Mouse (Mus musculus) heart, postnatal 0 days (tissue): ENCODE results near the gene Cnnm2. TPM values are rescaled to one million over a fixed set of nuclear protein-coding genes. Genes with fewer than 3 reads are reported as not detected.
"Not testable (repeated sequence)": the region's sequence is repeated elsewhere in the genome, so short reads cannot be mapped to it uniquely, and the experiment has no call there.

Experiments used
- ATAC-seq: fragments of 200-750 bp; cut with Nextera tagmentation; 2 replicates; pipeline ENCODE4 v1.8.0; 2017; ENCODE audit warnings: low read depth, moderate number of reproducible peaks, moderate library complexity; ENCODE audit not compliant: insufficient read depth
- DNase-seq: peaks from one replicate; pipeline ENCODE4 v3.0.0-alpha.2; 2016; ENCODE audit warnings: low spot score
- H3K27ac ChIP-seq: fragments of 300-500 bp; sonication (generic); 2 replicates; pipeline ENCODE4 v1.5.1; 2014; ENCODE audit warnings: low read depth, mild to moderate bottlenecking
- H3K27me3 ChIP-seq: fragments of 300-500 bp; sonication (generic); 2 replicates; pipeline ENCODE4 v1.6.1; 2014; ENCODE audit warnings: low read length, mixed read lengths; ENCODE audit not compliant: control insufficient read depth, insufficient read depth
- H3K36me3 ChIP-seq: fragments of 300-500 bp; sonication (generic); replicated peaks from 2 replicates; pipeline ENCODE4 v1.6.1; 2014; ENCODE audit warnings: low read length, mixed read lengths; ENCODE audit not compliant: control insufficient read depth, insufficient read depth
- H3K4me1 ChIP-seq: fragments of 300-500 bp; sonication (generic); 2 replicates; pipeline ENCODE4 v1.6.1; 2014; ENCODE audit warnings: antibody characterized with exemption; ENCODE audit not compliant: control insufficient read depth, insufficient read depth
- H3K4me2 ChIP-seq: fragments of 300-500 bp; sonication (generic); 2 replicates; pipeline ENCODE4 v1.6.1; 2014; ENCODE audit warnings: low read depth, mild to moderate bottlenecking, low read length, moderate library complexity
- H3K4me3 ChIP-seq: fragments of 300-500 bp; sonication (generic); 2 replicates; pipeline ENCODE4 v1.5.1; 2014; ENCODE audit warnings: low read depth, low read length
- H3K9ac ChIP-seq: fragments of 300-500 bp; sonication (generic); replicated peaks from 2 replicates; pipeline ENCODE4 v1.6.1; 2014; ENCODE audit warnings: low read depth, low read length, mixed read lengths
- H3K9me3 ChIP-seq: fragments of 300-500 bp; sonication (generic); replicated peaks from 2 replicates; pipeline ENCODE4 v1.6.1; 2016; ENCODE audit warnings: low read length; ENCODE audit not compliant: control insufficient read depth
- CTCF ChIP-seq: IDR thresholded peaks from 2 replicates; pipeline ENCODE4 v1.5.1; 2016; ENCODE audit warnings: antibody characterized with exemption, control low read depth, low read depth
- EP300 ChIP-seq: IDR thresholded peaks from 2 replicates; pipeline ENCODE4 v1.6.1; 2016; ENCODE audit warnings: antibody characterized with exemption, low read depth
- WGBS: fragments of 180-500 bp; shearing (Covaris S2); extraction: QIAGEN DNeasy Blood & Tissue Kit; methylation state at CpG from one replicate; pipeline ENCODE4 v1.1.7; 2014; 5-methylcytosine and 5-hydroxymethylcytosine counted together
- polyA plus RNA-seq: library from polyadenylated mRNA; unstranded; fragments of >200 nt; fragmentation: Nextera tagmentation; extraction: Ambion mirVana; gene quantifications from 2 replicates; pipeline ENCODE4 v1.2.1, GENCODE M21; 2015
- total RNA-seq: library from RNA; depleted of rRNA; stranded (reverse); fragments of >200 nt; gene quantifications from 2 replicates; pipeline ENCODE4 v1.2.3, GENCODE M21; 2014; ENCODE audit warnings: low replicate concordance

Cnnm2 gene
- total and polyA plus RNA-seq, 2 experiments from 2014 or later: 1.8 to 15.0 TPM

DNA sequence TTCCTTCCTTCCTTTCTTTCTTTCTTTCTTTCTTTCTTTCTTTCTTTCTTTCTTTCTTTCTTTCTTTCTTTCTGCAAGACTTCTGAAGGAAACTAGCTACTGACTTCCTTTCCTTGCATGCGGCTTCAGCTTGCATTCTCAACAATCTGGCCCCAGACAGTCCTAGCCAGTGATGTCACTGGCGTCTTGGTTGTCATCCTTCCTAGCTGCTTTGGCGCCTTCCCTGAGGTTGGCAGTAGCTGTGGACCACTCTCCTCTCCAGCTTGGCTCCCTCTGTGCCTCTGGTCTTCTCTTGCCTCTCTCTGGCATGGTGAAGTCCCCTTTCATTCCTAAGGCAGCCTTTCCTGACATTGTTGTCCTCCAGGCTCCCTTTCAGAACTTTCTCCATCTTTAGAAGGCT is 15.5 kb downstream of the Cnnm2 start:
- Histone ChIP-seq H3K27me3 (no peaks in the 10 kb centered on the region), H3K9ac (no peak overlapping the region), H3K4me3 (no peak overlapping the region), H3K27ac (no peak overlapping the region), H3K4me2 (no peak overlapping the region), H3K36me3 (no peaks in the 10 kb centered on the region), H3K4me1 (no peaks in the 10 kb centered on the region), H3K9me3 (no peaks in the 10 kb centered on the region)
- no peak for ATAC-seq
- TF ChIP-seq CTCF (no peak), EP300 (no peak)
- WGBS: 85% methylated on average over 3 of the region's 3 CpGs
- DNase-seq: no peak

DNA sequence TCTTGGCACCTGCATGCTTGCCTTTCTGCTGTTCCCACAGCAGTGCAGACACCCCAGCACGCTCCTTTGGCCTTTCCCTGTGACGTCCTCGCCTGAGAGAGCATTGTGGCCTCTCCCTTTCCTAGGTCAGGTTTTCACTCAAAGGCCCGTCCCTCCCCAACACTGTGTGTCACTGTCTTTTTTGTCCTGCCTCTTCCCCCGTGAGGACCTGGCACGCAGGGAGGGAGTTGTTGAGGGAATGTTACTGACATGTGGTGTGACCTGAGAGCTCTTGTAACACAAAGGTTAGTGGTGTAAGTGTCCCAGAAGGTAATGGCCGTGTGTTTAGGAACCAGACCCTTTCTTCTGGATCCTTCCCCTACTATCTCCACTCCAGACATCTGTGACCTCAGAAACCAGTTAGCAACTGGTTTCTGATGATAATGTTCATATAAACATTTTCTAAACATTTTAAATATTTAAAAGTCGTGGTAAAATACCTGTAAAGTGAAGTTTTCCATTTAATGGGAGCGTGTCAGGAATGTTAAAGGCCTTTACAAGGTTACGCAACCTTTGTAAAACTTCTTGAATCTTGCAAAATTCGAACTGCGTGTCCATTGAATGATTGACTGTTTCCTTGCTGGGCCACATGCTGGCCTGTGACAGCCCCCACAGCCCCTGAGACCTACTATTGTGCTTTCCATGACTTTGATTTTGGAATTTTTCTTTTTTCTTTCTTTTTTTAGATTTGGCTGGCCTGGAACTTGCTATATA is 16.7 kb downstream of the Cnnm2 start:
- DNase-seq (no peak), ATAC-seq (no peak)
- H3K9ac ChIP-seq: no peak overlapping the region
- H3K27ac ChIP-seq: no peak overlapping the region
- 73% methylated on average over 12 of the region's 12 CpGs for WGBS
- H3K4me3 ChIP-seq: no peak overlapping the region
- TF ChIP-seq EP300 (no peak), CTCF (no peak)
- no peaks in the 10 kb centered on the region for H3K4me1 ChIP-seq
- H3K27me3 ChIP-seq: no peaks in the 10 kb centered on the region
- no peaks in the 10 kb centered on the region for H3K36me3 ChIP-seq
- no peaks in the 10 kb centered on the region for H3K9me3 ChIP-seq
- H3K4me2 ChIP-seq: no peak overlapping the region

GRCm38 (mm10) chr19:46779130-46779529 is 17.7 kb downstream of the Cnnm2 start:
- not testable (repeated sequence) for H3K36me3 ChIP-seq, H3K27ac ChIP-seq, H3K4me2 ChIP-seq, DNase-seq, H3K9ac ChIP-seq, H3K4me3 ChIP-seq, H3K4me1 ChIP-seq, H3K9me3 ChIP-seq, H3K27me3 ChIP-seq, ATAC-seq
- 86% methylated on average over 1 of the region's 1 CpGs for WGBS

- Histone ChIP-seq H3K4me1 (no peaks in the 10 kb centered on the region), H3K4me2 (no peak overlapping the region), H3K27ac (no peak overlapping the region), H3K36me3 (no peaks in the 10 kb centered on the region), H3K27me3 (no peaks in the 10 kb centered on the region), H3K9me3 (no peaks in the 10 kb centered on the region), H3K4me3 (no peak overlapping the region), H3K9ac (no peak overlapping the region)
- no peak for DNase-seq
- 75% methylated on average over 5 of the region's 5 CpGs for WGBS
- no peak for ATAC-seq
- TF ChIP-seq CTCF: no peak
- no peak for TF ChIP-seq EP300
Measured at GRCm38 (mm10) chr19:46784038-46784437, 22.6 kb downstream of the Cnnm2 start.

DNA sequence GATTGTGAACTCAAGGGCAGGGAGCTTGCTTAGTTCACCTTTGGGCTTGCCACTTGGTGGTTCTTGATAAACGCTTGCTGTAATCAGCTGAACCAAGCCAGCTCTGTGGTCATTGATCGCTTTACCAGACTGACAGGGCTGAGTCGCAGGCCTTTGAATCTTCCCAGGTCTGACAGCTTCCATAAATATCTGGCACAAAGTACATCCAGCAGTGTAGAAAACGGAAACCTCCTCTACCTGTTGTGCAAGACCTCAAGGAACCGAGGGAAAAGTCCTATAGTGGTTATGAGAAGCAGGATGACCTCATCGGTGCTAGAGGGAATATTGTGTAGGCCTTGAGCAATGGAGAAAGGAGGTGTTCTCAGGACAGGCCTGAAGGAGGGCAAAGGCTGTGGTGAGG is 23.1 kb downstream of the Cnnm2 start:
- TF ChIP-seq EP300 (no peak), CTCF (no peak)
- Histone ChIP-seq H3K9me3 (no peaks in the 10 kb centered on the region), H3K36me3 (no peaks in the 10 kb centered on the region), H3K4me3 (no peak overlapping the region), H3K27ac (no peak overlapping the region), H3K4me2 (no peak overlapping the region), H3K9ac (no peak overlapping the region), H3K27me3 (no peaks in the 10 kb centered on the region), H3K4me1 (no peaks in the 10 kb centered on the region)
- ATAC-seq (no peak), DNase-seq (no peak)
- 64% methylated on average over 6 of the region's 6 CpGs for WGBS

GRCm38 (mm10) chr19:46785633-46786032 is 24.2 kb downstream of the Cnnm2 start:
- Histone ChIP-seq H3K9me3 (no peaks in the 10 kb centered on the region), H3K36me3 (no peaks in the 10 kb centered on the region), H3K4me1 (no peaks in the 10 kb centered on the region), H3K4me2 (no peak overlapping the region), H3K27me3 (no peaks in the 10 kb centered on the region), H3K27ac (no peak overlapping the region), H3K4me3 (no peak overlapping the region), H3K9ac (no peak overlapping the region)
- no peak for TF ChIP-seq CTCF
- no peak for TF ChIP-seq EP300
- DNase-seq (no peak), ATAC-seq (no peak)
- 84% methylated on average over 4 of the region's 4 CpGs for WGBS
